Mouse (Mus musculus): Measurements from ENCODE around the gene Cnot1.

The Cnot1 gene

GRCm38 (mm10) chr8:95690929-95691541 lies 116.2 kb downstream of the Cnot1 start:
- no peak for DNase-seq (ENCODE audit: low read depth, low spot score)

GRCm38 (mm10) chr8:95688073-95688672 lies 119.1 kb downstream of the Cnot1 start:
- DNase-seq (ENCODE audit: low read depth, low spot score): no peak

- DNase-seq (ENCODE audit: low read depth, low spot score): peak; percentile 48
These were observed 129.1 kb downstream of the Cnot1 start for GRCm38 (mm10) chr8:95678024-95678611.

- DNase-seq (ENCODE audit: low read depth, low spot score): peak; percentile 18
These were observed 129.7 kb downstream of the Cnot1 start for GRCm38 (mm10) chr8:95677591-95678023.

- no peak for DNase-seq (ENCODE audit: low read depth, low spot score)
These were observed 130.6 kb downstream of the Cnot1 start, which contains the start of gene Ndrg4 for GRCm38 (mm10) chr8:95676631-95677030. Gene Ndrg4, plus strand, starts transcription at chr8:95676980.

GRCm38 (mm10) chr8:95672811-95673210 lies 134.5 kb downstream of the Cnot1 start:
- DNase-seq (ENCODE audit: low read depth, low spot score): peak; percentile 55

GRCm38 (mm10) chr8:95671861-95672260 lies 135.4 kb downstream of the Cnot1 start:
- no peak for DNase-seq (ENCODE audit: low read depth, low spot score)

GRCm38 (mm10) chr8:95669967-95670366 lies 137.3 kb downstream of the Cnot1 start:
- DNase-seq (ENCODE audit: low read depth, low spot score): no peak

Data from CD4-positive helper T cell, adult 2 months (primary cell).